Mouse (Mus musculus) gastrocnemius, postnatal 25 days (tissue): ENCODE data around the gene BC030867. TPM values are rescaled to one million over a fixed set of nuclear protein-coding genes. Genes with fewer than 3 reads are reported as not detected.
A peak's percentile ranks its signal among the peaks of the same experiment; 100 is the strongest.

Source experiments
- DNase-seq: peaks from one replicate; pipeline ENCODE4 v3.0.0; 2022
- long read RNA-seq, 2 experiments: library from polyadenylated mRNA; stranded (forward); transcript quantifications; one replicate each; pipeline ENCODE4 v2.0.0; 2021
- total RNA-seq, 2 experiments: library from RNA; stranded (reverse); gene quantifications; 1 replicate in 1 of 2; 2 replicates in 1 of 2; pipeline ENCODE4 v1.2.3; 2021

The BC030867 gene
- not detected for total RNA-seq
- long read RNA-seq, experiment 1: 0 reads
- long read RNA-seq, experiment 2: 0 reads

DNA sequence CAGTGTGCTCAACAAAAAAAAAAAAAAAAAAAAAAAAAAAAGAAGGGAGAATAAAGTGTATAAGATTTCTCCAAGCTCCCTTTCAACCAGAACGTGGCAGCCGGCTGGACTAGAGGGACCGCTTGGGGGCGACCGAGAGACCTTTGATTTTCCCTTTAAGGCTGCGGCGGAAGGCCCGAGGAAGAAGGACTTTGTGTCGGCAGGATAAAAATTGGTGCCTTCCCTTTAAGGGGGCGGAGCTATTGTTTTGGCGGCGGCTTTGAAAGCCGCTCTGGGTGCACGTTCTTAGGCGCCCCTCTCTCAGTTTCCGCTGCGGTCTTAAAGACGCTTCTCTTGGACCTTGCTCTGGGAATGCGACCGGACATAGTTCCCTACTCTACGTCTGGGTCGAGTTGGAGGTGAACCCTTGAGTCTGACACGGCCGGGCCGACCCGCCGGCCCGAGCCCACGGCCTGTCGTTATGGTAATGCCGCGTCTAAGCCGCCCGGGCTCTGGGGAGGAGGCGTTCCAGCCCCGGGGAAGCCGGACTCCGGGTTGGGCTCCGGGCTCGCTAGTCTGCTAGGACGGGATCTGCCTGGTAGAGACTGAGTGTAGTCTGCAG lies at the start of gene BC030867:
Gene BC030867, plus strand, starts transcription at position 253 of the 601 bp plus-strand sequence.
- peak; percentile 81 for DNase-seq

DNA sequence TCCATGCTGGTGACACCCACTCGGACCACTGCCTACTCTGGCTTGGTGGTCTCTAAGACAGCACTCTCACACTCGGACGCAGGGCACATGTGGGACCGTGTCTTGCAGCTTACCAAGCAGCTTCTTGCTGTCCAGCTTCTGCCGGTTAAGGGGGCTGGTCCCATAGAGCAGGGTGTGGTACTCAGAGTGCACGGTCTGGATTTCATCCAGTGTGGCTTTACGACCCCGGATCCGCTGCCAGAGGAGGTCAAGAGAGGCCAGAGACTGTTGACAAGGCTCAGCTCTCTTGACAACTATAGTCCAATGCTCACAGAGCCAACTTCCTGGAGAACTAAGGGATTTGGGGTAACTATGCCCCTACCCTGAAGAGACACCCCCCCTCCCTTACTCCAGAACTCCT lies 48.8 kb upstream of the BC030867 start:
- no peak for DNase-seq

- DNase-seq: no peak
These were observed 47.3 kb upstream of the BC030867 start for GRCm38 (mm10) chr11:102201408-102201821.

DNA sequence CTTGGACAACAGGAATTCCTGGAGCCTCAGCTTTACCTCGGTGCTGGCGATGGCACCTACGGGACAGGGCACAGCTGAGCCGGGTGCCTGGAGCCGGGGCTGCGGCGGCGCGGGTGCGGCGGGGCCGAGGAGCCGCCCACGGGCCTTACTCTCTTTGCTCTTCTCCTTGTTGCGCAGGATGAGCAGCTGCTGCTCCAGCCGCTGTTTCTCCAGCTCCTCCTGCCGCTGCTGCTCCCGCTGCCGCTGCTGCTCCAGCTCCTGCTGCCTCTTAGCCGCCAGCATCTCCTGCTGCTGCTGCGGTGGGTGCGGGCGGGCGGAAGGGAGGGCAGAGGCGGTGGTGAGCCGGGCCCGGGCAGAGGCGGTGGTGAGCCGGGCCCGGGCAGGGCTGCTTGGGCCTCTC lies 42.2 kb upstream of the BC030867 start:
- no peak for DNase-seq

GRCm38 (mm10) chr11:102207825-102208777 lies 40.6 kb upstream of the BC030867 start:
- no peak for DNase-seq

DNA sequence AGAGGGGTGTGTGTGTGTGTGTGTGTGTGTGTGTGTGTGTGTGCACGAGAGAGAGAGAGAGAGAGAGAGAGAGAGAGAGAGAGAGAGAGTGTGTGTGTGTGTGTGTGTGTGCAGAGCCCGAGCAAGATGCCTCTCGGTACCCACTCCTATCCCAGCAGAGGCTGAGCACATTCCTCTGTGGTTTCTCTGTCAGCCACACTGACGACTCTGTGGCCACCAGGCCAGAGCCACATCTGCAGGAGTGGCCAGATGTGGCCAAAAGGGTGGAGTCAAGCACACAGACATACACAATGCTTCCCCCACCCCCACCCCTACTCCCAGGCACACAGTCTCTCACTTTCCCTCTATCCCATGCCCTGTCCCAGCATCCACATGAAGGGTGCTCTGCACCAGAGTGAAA lies 39.8 kb upstream of the BC030867 start:
- no peak for DNase-seq

GRCm38 (mm10) chr11:102209742-102210141 lies 38.9 kb upstream of the BC030867 start:
- DNase-seq: no peak

DNA sequence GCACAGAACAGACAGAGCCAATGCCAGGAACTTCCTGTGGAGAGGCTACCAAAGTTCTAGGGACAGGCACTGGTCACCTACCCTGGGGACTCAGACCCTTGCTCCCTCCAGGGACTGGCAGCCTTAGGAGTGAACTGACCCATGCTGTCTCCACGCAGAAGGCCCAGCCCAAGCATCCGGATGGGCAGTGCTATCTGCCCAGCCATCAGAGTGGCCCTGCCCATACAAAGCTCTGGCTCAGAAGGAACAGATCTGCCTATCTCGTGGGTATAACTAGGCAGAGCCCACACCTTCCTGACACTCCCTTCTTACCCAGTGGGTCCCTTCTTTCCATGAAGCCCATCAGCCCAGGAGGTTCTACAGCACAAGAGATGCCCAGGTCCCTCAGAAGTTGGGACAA lies 38.5 kb upstream of the BC030867 start:
- DNase-seq: no peak

DNA sequence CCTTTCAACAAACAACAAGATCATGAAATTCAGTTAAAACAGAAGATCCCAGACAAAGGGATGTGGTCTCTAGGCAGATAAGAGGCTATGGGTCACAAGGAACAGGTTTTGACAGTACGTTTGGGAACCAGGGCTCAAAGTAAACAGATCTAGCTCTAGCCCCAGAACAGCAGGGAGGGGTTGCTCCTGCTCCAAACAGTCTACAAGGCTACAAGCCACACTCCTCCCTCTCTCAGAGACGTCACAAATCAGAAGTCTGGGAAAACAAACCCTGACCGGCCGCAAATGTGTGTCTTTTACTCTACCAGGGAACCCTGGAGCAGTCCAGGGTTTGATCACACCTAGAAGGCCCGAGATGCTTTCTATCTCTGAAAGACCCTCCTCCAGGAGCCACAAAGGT lies 37.7 kb upstream of the BC030867 start:
- DNase-seq: no peak

- peak; percentile 76 for DNase-seq
These were observed 36.7 kb upstream of the BC030867 start for GRCm38 (mm10) chr11:102211936-102212341.

- no peak for DNase-seq
These were observed 34.1 kb upstream of the BC030867 start for GRCm38 (mm10) chr11:102214430-102215156.

DNA sequence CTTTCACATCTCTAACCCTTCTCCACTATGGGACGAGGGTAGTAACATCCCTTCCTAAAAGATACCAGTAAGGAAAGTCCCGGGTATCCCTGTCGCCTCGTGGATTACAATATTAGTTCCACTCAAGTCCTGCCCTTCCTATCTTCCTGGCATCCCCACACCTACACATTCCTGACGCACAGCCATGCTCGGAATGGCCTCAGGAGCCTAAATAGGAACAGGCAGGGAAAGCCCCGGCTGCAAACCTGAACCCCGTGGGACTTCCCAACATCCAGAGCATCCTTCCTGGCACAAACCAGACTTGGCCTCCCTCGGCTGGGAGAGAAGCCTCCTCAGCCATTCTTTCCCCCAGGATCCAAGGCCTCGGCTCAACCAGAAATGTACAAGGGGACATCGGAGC lies 33.2 kb upstream of the BC030867 start:
- no peak for DNase-seq

GRCm38 (mm10) chr11:102216056-102216885 lies 32.4 kb upstream of the BC030867 start:
- peak; percentile 84 for DNase-seq

DNA sequence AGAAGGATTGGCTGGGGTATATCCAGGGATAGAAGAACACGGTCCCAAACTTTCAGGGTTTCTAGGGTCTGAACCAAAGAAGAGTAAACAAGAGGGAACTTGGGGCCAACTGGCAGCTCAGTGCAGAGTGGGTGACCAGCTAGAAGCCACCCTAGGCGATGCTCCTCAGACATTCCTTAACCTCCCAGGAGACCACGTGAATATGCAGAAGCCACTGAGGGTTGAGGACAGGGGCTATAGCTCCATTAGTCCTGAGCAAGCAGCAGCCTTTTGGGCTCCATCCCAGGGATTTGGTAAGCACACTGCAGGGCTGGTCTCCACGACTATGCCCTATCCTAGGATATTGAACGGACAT lies 31.8 kb upstream of the BC030867 start:
- DNase-seq: no peak

DNA sequence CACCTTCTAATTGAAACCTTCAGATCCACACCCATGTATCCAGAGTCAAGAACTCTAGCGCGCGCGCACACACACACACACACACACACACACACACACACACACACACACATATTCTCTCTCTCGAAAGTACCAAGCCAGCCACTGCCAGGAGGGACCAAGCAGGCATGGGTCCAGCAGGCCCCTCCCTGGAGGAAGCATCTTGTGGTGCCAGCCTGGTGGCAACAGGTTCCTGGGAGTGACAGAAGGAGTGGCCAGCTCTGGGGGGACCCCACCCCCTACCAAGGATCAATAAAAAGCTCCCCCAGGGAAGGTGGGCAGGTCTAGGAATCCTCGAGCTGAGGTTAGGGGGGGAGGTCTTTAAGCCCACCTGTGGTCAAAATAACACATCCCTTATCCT lies 31.3 kb upstream of the BC030867 start:
- DNase-seq: no peak

GRCm38 (mm10) chr11:102217876-102218430 lies 30.7 kb upstream of the BC030867 start:
- peak; percentile 16 for DNase-seq

DNA sequence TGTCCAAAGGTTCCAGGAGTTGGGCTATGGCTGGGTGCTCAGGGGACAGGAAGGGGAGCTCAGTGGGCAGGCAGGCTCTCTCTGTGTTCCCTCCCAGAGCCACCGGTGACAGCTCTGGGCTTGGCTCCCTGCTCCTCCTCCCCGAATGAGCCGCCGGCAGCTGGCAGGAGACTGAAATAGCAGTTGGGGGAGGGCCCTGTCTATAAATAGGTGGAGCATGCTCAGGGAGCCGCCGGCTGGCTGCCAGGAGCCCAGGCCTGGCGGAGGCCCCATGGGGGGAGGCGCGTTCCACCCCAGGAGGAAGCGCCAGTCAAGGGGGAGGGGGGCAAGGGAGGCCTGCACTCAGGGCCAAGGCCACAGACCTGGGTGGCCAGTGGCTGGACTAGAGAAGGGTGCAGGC lies 29.9 kb upstream of the BC030867 start:
- DNase-seq: peak; percentile 97

GRCm38 (mm10) chr11:102219247-102219993 lies 29.3 kb upstream of the BC030867 start:
- peak; percentile 58 for DNase-seq

DNA sequence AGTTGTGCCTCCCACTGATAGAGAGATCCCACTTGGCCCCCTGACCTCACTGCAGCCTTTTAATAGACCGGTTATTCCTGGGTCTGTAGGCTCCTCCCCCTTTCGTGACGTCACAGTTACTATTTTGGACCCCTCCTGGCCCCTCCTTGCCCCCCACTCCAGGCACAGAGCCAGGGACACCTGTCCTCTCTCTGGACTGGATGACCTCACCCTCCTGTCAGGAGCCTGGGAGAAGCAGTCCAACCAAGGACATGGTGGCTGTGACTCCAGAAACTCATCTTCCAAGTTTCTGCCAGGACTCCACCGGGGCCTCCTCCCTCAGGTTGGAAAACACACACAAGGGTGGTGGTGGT lies 28.7 kb upstream of the BC030867 start:
- DNase-seq: peak; percentile 86

DNA sequence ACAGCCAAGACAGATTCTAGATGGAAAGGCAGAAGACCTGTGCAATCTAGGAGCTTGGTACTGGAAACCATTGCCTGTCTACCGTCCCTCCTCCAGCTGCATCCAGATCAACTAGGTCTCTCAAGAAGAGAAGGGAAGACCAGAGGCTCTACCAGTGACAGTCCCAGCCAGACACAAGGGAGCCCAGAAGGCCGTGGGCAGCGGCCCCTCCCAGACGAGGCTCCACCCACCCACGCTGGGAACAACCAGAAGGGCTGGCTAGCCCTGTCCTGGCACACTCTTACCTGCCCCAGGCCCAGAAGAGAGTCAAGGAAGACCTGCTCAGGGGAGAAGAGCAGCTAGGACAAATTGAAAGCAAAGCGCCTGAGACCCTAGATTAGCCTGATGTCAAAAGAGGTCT lies 28.2 kb upstream of the BC030867 start:
- DNase-seq: no peak
